Comparison of ENCODE assay signal across 20 mouse cellular contexts in the genomic region with DNA sequence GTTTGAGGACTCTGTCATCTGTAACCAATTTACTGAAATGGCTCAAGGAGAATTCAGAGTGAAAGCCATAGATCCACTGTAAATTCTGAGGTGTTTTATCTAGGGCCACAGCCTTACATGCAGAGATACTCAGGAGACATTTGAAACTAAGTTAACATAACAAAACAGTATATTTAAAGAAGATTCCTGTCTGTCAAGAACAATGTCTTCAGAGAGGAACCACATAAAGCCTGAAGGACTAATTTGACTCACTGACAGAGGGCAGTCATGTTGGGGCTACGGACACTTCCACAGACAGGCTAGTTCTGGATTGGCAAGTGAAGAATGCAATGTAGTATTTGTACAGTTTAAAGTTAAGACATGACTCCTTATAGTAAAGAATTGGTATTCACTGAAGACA.
DNase-seq lines count a peak whose midpoint lies in the region.
"Had no signal": no experiment of that assay in that cellular context is flagged by ENCODE, and none has a peak within 500 bp of the region (broad histone marks: within the 10 kb centered on the region; RNA-seq: fewer than 3 reads in every experiment).

No protein-coding gene starts in this region.

- DNase-seq in ES-CJ7 (ENCODE audit: low read depth, low spot score) = peak; percentile 57
- DNase-seq in R1 (ENCODE audit: low read depth, low spot score) = peak; percentile 43
- peak; percentile 74 for DNase-seq in ZHBTc4 (ENCODE audit: low read depth, low spot score)
- DNase-seq in gastrocnemius, adult 18-20 months (ENCODE audit: low spot score) = no peak
- no peak for DNase-seq in heart, adult 9 months (ENCODE audit: low spot score in 2 of 2)
- no peak for DNase-seq in T-cell, adult 2 months (ENCODE audit: low spot score)
- DNase-seq: adrenal gland, adult 2 months; adrenal gland, adult 8-10 months; adrenal gland, postnatal 10 days; adrenal gland, postnatal 14 days; adrenal gland, postnatal 25 days; adrenal gland, postnatal 36 days; B cell, adult 2 months; cerebellum, adult 11 months; cerebellum, adult 11-12 months; cerebellum, adult 18-20 months; cerebellum, adult 2 months; cerebellum, adult 8-10 months; cerebellum, adult 9-10 months; cerebellum, adult 9-11 months had no signal

Comparison
In these comparisons a context has a peak if more than half of its experiments do, and no peak if none do; other contexts are left out.
1. DNase-seq: peak in ES-CJ7 (single experiment), R1 (single experiment) and ZHBTc4 (single experiment); none in gastrocnemius, adult 18-20 months (single experiment), heart, adult 9 months (0 of 2) and T-cell, adult 2 months (single experiment).